Mouse (Mus musculus): ENCODE data around the gene Vmn2r53.
"Not testable (repeated sequence)": the region's sequence is repeated elsewhere in the genome, so short reads cannot be mapped to it uniquely, and the experiment has no call there.

Gene Vmn2r53

GRCm38 (mm10) chr7:12608688-12609087 lies at the start of gene Vmn2r53:
TSS of gene Vmn2r53 (minus strand) at chr7:12608788.
- in situ Hi-C loops (cut with MboI) = no loop called here

- in situ Hi-C loops (cut with MboI) = not testable (repeated sequence)
Measured at GRCm38 (mm10) chr7:12640219-12640618, 31.6 kb upstream of the Vmn2r53 start, which contains the start of gene Vmn2r54. TSS of gene Vmn2r54 (minus strand) at chr7:12640319.

Data from mature B cell (primary cell).